Mouse (Mus musculus) lung, embryonic 14.5 days (tissue): ENCODE measurements at regions not wholly inside any gene's neighbourhood (a gene's known extent, or its start where the extent isn't known, plus 50 kb on each side); places are given as distances from the start of the nearest gene placed in this dataset.

Experiments
- ATAC-seq: fragments of 200-750 bp; cut with Nextera tagmentation; 2 replicates; pipeline ENCODE4 v1.8.0; 2017; ENCODE audit warnings: mild to moderate bottlenecking, moderate TSS enrichment, moderate library complexity; ENCODE audit not compliant: insufficient read depth
- DNase-seq: peaks from one replicate; pipeline ENCODE4 v3.0.0-alpha.2; 2015
- H3K27ac ChIP-seq: fragments of 300-500 bp; sonication (generic); 2 replicates; pipeline ENCODE4 v1.5.1; 2014; ENCODE audit warnings: low read depth, mild to moderate bottlenecking, moderate library complexity
- H3K27me3 ChIP-seq: fragments of 300-500 bp; sonication (generic); 2 replicates; pipeline ENCODE4 v1.6.1; 2014; ENCODE audit warnings: low read length, control low read depth; ENCODE audit not compliant: insufficient read depth
- H3K36me3 ChIP-seq: fragments of 300-500 bp; sonication (generic); 2 replicates; pipeline ENCODE4 v1.6.1; 2014; ENCODE audit warnings: control low read depth; ENCODE audit not compliant: insufficient read depth
- H3K4me1 ChIP-seq: fragments of 300-500 bp; sonication (generic); 2 replicates; pipeline ENCODE4 v1.6.1; 2014; ENCODE audit warnings: antibody characterized with exemption, control low read depth; ENCODE audit not compliant: insufficient read depth
- H3K4me2 ChIP-seq: fragments of 300-500 bp; sonication (generic); 2 replicates; pipeline ENCODE4 v1.6.1; 2014; ENCODE audit warnings: mild to moderate bottlenecking
- H3K4me3 ChIP-seq: fragments of 300-500 bp; sonication (generic); 2 replicates; pipeline ENCODE4 v1.5.1; 2014; ENCODE audit warnings: low read depth, low read length
- H3K9ac ChIP-seq: fragments of 300-500 bp; sonication (generic); 2 replicates; pipeline ENCODE4 v1.6.1; 2014
- H3K9me3 ChIP-seq: fragments of 300-500 bp; sonication (generic); 2 replicates; pipeline ENCODE4 v1.6.1; 2016; ENCODE audit warnings: low read depth, low read length, control low read depth
- CTCF ChIP-seq: IDR thresholded peaks from 2 replicates; pipeline ENCODE4 v1.5.1; 2016; ENCODE audit warnings: antibody characterized with exemption, low read depth
- WGBS: fragments of 180-500 bp; shearing (Covaris S2); extraction: QIAGEN DNeasy Blood & Tissue Kit; methylation state at CpG from one replicate; pipeline ENCODE4 v1.1.7; 2014; 5-methylcytosine and 5-hydroxymethylcytosine counted together

DNA sequence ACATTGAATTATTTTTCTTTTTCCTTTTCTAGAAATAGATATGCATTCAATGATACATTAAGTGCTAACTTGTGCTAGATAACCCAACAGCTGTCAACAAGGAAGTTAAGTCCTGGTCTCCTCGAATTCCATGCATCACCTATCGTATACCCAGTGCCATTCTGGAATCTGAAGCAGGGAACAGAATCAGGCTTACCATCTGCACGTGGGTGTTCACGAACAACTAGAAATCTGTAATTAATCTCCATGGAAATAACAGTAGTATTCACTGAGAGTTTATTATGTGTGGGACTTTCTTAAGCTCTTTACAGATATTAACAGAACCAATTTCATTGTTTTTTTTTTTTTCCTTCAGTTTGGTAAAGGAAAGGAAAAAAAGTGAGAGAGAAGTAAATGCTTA, 701.4 kb upstream of the Tmpo start:
- no peak for TF ChIP-seq CTCF
- H3K27ac ChIP-seq: no peak overlapping the region

DNA sequence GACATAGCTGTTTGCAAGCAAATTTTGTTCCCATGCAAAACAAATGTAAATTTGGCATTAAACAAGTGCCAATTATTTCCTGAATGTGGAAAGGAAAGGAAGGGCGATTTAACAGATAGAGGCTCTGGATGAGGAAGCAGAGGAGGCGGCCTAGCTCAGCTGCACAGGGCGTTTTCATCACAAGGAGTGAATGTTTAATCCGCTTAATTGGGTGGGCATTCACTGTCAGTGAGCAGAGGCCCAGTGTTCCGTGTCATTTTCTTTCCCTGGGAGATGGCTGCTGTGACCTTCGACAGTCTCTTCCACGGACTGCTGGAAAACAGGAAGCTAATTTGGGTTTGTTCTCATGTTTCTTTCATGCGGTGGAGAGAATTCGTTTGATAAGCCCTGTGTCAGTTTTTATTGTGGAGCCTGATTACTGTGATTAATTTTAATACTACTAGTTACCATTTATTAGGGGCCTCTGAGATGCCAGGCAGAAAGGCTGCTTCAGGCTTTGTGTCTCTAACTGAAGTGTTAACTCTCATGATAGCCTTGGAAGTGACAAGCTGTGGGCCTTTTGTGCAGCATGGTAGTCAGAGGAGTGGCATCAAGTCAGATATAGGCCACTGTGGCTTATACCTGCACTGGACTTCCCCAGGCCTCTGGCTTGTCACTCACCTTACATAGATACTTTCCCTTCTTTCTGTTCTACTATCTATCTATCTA, 700.6 kb upstream of the Tmpo start:
- no peak for TF ChIP-seq CTCF
- H3K4me3 ChIP-seq: no peak overlapping the region
- DNase-seq (no peak), ATAC-seq (no peak)
- no peaks in the 10 kb centered on the region for H3K4me1 ChIP-seq
- no peaks in the 10 kb centered on the region for H3K27me3 ChIP-seq
- H3K36me3 ChIP-seq: no peaks in the 10 kb centered on the region
- H3K27ac ChIP-seq: no peak overlapping the region
- no peak overlapping the region for H3K4me2 ChIP-seq
- 56% methylated on average over 9 of the region's 9 CpGs for WGBS
- H3K9ac ChIP-seq: no peak overlapping the region
- H3K9me3 ChIP-seq: no peaks in the 10 kb centered on the region

More for the DNA sequence above, 701.4 kb upstream of the Tmpo start:
- no peaks in the 10 kb centered on the region for H3K27me3 ChIP-seq
- DNase-seq (no peak), ATAC-seq (no peak)
- H3K4me3 ChIP-seq: no peak overlapping the region
- H3K9me3 ChIP-seq: no peaks in the 10 kb centered on the region
- 70% methylated on average over 4 of the region's 4 CpGs for WGBS
- no peak overlapping the region for H3K4me2 ChIP-seq
- H3K4me1 ChIP-seq: no peaks in the 10 kb centered on the region
- H3K36me3 ChIP-seq: no peaks in the 10 kb centered on the region
- no peak overlapping the region for H3K9ac ChIP-seq

DNA sequence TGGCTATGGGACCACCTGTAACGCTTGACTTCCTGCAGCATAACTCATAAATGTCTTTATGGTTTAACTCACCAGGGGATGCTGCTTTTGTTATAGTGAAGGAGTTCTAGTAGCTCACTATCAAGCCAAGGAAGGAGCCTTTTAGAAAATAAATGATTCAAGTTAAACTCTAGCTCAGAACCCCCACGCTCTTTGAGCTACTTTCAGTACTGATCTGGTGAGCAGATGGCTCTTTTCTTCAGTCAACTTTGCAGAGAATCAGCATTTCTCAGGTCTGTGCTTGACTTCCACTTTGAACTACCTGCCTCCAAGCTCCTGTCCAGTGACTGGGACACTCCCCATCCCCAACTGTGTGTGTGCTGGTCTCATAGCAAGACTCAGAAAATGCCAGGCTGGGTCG, 694.3 kb upstream of the Tmpo start:
- no peak for ATAC-seq
- no peak overlapping the region for H3K4me2 ChIP-seq
- DNase-seq: no peak
- no peak overlapping the region for H3K4me3 ChIP-seq
- no peak for TF ChIP-seq CTCF
- 77% methylated on average over 3 of the region's 3 CpGs for WGBS
- H3K27ac ChIP-seq: no peak overlapping the region
- H3K27me3 ChIP-seq: no peaks in the 10 kb centered on the region
- H3K9me3 ChIP-seq: no peaks in the 10 kb centered on the region
- no peak overlapping the region for H3K9ac ChIP-seq
- H3K4me1 ChIP-seq: no peaks in the 10 kb centered on the region
- no peaks in the 10 kb centered on the region for H3K36me3 ChIP-seq

DNA sequence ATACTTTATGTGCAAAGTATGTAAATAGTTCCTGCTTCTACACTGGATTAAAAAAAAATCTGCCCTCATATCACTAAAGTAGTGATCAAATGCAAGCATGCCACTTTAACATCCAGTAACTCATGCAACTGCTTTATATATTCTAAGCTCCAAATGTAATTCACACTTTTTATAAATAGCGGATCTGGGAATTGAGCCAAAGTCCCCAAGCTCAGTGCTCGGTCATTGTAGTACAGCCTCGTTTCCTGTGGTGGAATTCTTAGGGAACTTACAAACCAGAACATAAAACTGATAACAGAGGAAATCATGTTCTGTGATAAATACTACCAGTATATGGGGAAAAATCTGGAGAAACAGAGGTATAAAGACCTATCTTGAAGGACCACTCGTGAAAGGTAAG, 690.1 kb upstream of the Tmpo start:
- no peak for TF ChIP-seq CTCF
- peak; percentile 82 for ATAC-seq
- H3K9ac ChIP-seq: no peak overlapping the region
- H3K4me2 ChIP-seq: no peak overlapping the region
- H3K4me1 ChIP-seq: no peaks in the 10 kb centered on the region
- H3K4me3 ChIP-seq: no peak overlapping the region
- no peaks in the 10 kb centered on the region for H3K9me3 ChIP-seq
- no peaks in the 10 kb centered on the region for H3K27me3 ChIP-seq
- H3K36me3 ChIP-seq: no peaks in the 10 kb centered on the region
- WGBS: 25% methylated on average over 4 of the region's 4 CpGs
- DNase-seq: peak; percentile 95
- H3K27ac ChIP-seq: no peak overlapping the region

DNA sequence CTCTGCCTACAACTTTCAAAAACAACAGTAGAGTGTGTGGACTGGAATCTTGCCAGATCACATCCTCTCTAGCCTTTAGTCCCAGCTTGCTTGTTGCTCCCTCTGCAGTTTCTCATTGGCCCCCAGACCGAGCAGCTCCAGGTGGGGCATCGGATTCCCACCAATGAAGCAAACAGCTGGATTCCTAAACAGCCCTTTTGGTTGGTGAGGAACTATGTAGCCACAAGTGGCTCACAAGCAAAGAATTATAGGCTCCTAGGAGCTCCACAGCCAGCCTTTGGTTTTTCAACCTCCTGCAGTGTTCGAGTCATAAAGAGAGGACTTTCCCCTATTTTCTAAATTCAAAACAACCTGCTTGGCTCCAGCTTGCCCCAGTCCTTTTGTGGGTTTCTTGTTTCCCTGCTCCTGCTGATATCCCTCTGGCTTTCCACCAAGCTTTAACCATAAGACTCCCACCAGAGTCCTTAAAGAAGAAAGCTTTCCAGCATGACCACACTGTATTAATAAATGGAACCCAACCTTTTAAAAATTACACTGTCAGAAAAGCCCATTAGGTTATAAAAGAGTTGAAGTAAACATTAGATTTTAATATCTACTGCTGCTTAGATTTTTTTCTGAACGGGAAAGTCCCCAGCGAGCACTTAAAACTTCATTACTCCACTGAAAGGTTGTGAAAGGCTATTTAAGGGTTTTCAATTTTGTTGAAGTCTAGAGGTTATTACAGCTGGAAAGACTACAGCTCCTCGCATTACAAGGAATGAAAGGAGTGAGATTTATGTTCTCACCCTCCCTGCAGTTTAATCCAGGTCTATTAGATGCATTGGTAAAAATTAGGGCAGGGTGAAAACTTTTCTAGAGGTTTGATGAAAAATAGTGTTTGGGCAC, 677.8 kb upstream of the Tmpo start:
- no peak overlapping the region for H3K4me2 ChIP-seq
- no peak overlapping the region for H3K27ac ChIP-seq
- no peak overlapping the region for H3K9ac ChIP-seq
- WGBS: 40% methylated on average over 6 of the region's 6 CpGs
- no peak for TF ChIP-seq CTCF
- H3K4me3 ChIP-seq: no peak overlapping the region
- DNase-seq (peak; percentile 30), ATAC-seq (no peak)
- no peaks in the 10 kb centered on the region for H3K36me3 ChIP-seq
- H3K9me3 ChIP-seq: no peaks in the 10 kb centered on the region
- no peaks in the 10 kb centered on the region for H3K27me3 ChIP-seq
- H3K4me1 ChIP-seq: no peaks in the 10 kb centered on the region

DNA sequence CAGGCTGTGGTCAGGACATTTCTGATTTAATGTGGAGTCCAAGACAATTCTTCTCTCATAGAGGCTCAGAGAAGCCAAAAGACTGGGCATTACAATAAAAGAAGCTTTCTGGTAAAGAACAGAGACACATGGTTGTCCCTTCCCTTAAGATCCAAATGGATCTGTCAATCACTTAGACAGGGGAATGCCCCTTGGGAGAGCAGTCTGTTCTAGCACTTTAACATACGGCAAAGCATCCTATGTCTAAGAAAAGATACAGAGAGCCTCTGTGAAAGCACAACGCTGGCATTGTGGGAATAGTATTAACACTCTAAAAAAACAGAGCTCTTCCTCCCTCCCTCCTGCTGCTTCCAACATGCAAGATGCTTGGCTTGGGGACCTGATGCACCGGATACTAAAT, 646.0 kb upstream of the Tmpo start:
- no peak overlapping the region for H3K4me3 ChIP-seq
- no peak for DNase-seq
- no peaks in the 10 kb centered on the region for H3K9me3 ChIP-seq
- H3K4me1 ChIP-seq: no peaks in the 10 kb centered on the region
- H3K36me3 ChIP-seq: no peaks in the 10 kb centered on the region
- no peaks in the 10 kb centered on the region for H3K27me3 ChIP-seq
- 78% methylated on average over 3 of the region's 3 CpGs for WGBS
- no peak overlapping the region for H3K27ac ChIP-seq
- TF ChIP-seq CTCF: no peak
- H3K9ac ChIP-seq: no peak overlapping the region
- no peak for ATAC-seq
- no peak overlapping the region for H3K4me2 ChIP-seq

DNA sequence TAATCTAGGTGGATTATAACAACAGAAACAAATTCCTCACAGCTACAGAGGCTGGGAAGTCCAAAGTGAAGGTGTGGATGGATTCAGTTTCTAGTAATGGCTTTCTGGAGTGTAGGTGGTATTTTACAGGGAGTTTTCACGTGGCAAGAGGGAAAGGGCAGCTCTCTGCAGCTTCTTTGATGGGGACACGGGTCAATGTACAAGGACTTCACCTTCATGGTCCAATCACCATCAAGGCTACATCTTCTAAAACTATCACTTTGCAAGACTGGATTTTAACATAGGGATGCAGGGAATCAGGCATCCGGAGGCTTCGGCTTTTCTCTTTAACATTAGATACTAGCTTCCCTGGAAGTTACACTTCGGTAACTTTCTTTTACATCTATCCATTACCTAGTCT, 642.4 kb upstream of the Tmpo start:
- H3K27me3 ChIP-seq: no peaks in the 10 kb centered on the region
- ATAC-seq (no peak), DNase-seq (no peak)
- H3K9ac ChIP-seq: no peak overlapping the region
- no peaks in the 10 kb centered on the region for H3K36me3 ChIP-seq
- no peaks in the 10 kb centered on the region for H3K9me3 ChIP-seq
- H3K4me1 ChIP-seq: no peaks in the 10 kb centered on the region
- 82% methylated on average over 5 of the region's 5 CpGs for WGBS
- H3K4me2 ChIP-seq: no peak overlapping the region
- H3K27ac ChIP-seq: no peak overlapping the region
- no peak for TF ChIP-seq CTCF
- no peak overlapping the region for H3K4me3 ChIP-seq
